ENCODE assay signal across 15 mouse cellular contexts in the genomic region with DNA sequence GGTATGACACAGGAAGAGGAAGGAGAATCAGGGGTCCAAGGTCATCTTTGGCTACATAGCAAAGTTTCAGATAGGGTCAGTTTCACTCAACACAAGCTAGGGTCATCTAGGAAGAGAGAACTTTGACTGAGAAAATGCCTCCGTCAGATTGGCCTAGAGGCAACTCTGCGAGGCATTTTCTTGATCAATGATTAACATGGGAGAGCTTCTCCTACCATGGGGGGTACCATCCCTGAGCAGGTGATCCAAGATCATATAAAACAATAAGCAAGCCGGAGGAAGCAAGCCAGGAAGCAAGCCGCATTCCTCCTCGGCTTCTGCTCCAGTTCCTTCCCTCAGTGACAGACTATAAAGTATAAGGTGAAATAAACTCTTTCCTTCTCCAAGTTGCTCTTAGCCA.
"Had no signal": no experiment of that assay in that cellular context is flagged by ENCODE, and none has a peak within 500 bp of the region (broad histone marks: within the 10 kb centered on the region; RNA-seq: fewer than 3 reads in every experiment).

No protein-coding gene starts in this region.

- ATAC-seq: lung, postnatal 0 days had no signal

- H3K27ac ChIP-seq: layer of hippocampus, adult 2 months; left cerebral cortex, adult 2 months; limb, embryonic 10.5 days; liver, embryonic 15.5 days; midbrain, embryonic 10.5 days; neural tube, embryonic 15.5 days had no signal

- H3K4me3 ChIP-seq: layer of hippocampus, adult 2 months; left cerebral cortex, adult 2 months; limb, embryonic 10.5 days; liver, embryonic 15.5 days; midbrain, embryonic 10.5 days; myocyte; neural tube, embryonic 15.5 days had no signal

- DNase-seq: lung, adult 2 months; lung, postnatal 4 days; midbrain, embryonic 14.5 days; right cerebral cortex, adult 18-20 months; right cerebral cortex, postnatal 25 days; thymus, postnatal 36 days had no signal

- H3K4me1 ChIP-seq: liver, embryonic 15.5 days had no signal

- H3K36me3 ChIP-seq: limb, embryonic 10.5 days; liver, embryonic 15.5 days; midbrain, embryonic 10.5 days; neural tube, embryonic 15.5 days had no signal

- H3K27me3 ChIP-seq: liver, embryonic 15.5 days had no signal

- H3K9ac ChIP-seq: liver, embryonic 15.5 days; neural tube, embryonic 15.5 days had no signal

- H3K9me3 ChIP-seq: limb, embryonic 10.5 days; liver, embryonic 15.5 days; midbrain, embryonic 10.5 days; neural tube, embryonic 15.5 days had no signal

- H3K4me2 ChIP-seq: liver, embryonic 11.5 days; liver, embryonic 15.5 days; neural tube, embryonic 15.5 days had no signal
